Mouse (Mus musculus) hindbrain, embryonic 13.5 days (tissue): ENCODE measurements at regions not wholly inside any gene's neighbourhood (a gene's known extent, or its start where the extent isn't known, plus 50 kb on each side); places are given as distances from the start of the nearest gene placed in this dataset.
A peak's percentile ranks its signal among the peaks of the same experiment; 100 is the strongest.

Source experiments
- ATAC-seq: fragments of 200-750 bp; cut with Nextera tagmentation; 2 replicates; pipeline ENCODE4 v1.8.0; 2017; ENCODE audit warnings: moderate TSS enrichment; ENCODE audit not compliant: low FRiP score
- H3K27ac ChIP-seq: fragments of 300-500 bp; sonication (generic); 2 replicates; pipeline ENCODE4 v1.5.1; 2015; ENCODE audit warnings: inconsistent platforms, mild to moderate bottlenecking, moderate library complexity
- H3K27me3 ChIP-seq: fragments of 300-500 bp; sonication (generic); 2 replicates; pipeline ENCODE4 v1.6.1; 2015; ENCODE audit warnings: mild to moderate bottlenecking, inconsistent platforms
- H3K36me3 ChIP-seq: fragments of 300-500 bp; sonication (generic); 2 replicates; pipeline ENCODE4 v1.6.1; 2015; ENCODE audit warnings: mild to moderate bottlenecking, inconsistent platforms
- H3K4me1 ChIP-seq: fragments of 300-500 bp; sonication (generic); replicated peaks from 2 replicates; pipeline ENCODE4 v1.6.1; 2015; ENCODE audit warnings: inconsistent platforms
- H3K4me2 ChIP-seq: fragments of 300-500 bp; sonication (generic); 2 replicates; pipeline ENCODE4 v1.6.1; 2015; ENCODE audit warnings: inconsistent platforms, mild to moderate bottlenecking, moderate library complexity
- H3K4me3 ChIP-seq: fragments of 300-500 bp; sonication (generic); 2 replicates; pipeline ENCODE4 v1.5.1; 2015; ENCODE audit warnings: mild to moderate bottlenecking, inconsistent platforms
- H3K9ac ChIP-seq: fragments of 300-500 bp; sonication (generic); 2 replicates; pipeline ENCODE4 v1.6.1; 2015; ENCODE audit warnings: mild to moderate bottlenecking, inconsistent platforms
- H3K9me3 ChIP-seq: fragments of 300-500 bp; sonication (generic); 2 replicates; pipeline ENCODE4 v1.6.1; 2016; ENCODE audit warnings: inconsistent platforms
- WGBS: fragments of 180-500 bp; shearing (Covaris S2); methylation state at CpG from one replicate; pipeline ENCODE4 v1.1.7; 2015; 5-methylcytosine and 5-hydroxymethylcytosine counted together

- ATAC-seq = no peak
- no peak overlapping the region for H3K9ac ChIP-seq
- no peaks in the 10 kb centered on the region for H3K36me3 ChIP-seq
- 73% methylated on average over 2 of the region's 2 CpGs for WGBS
- no peaks in the 10 kb centered on the region for H3K9me3 ChIP-seq
- H3K4me1 ChIP-seq = no peaks in the 10 kb centered on the region
- no peak overlapping the region for H3K4me2 ChIP-seq
- no peak overlapping the region for H3K27ac ChIP-seq
- no peaks in the 10 kb centered on the region for H3K27me3 ChIP-seq
- H3K4me3 ChIP-seq = no peak overlapping the region
Measured at GRCm38 (mm10) chr11:45752791-45753190, 99.1 kb upstream of the Clint1 start.

GRCm38 (mm10) chr11:45767081-45767480 is 84.8 kb upstream of the Clint1 start:
- H3K36me3 ChIP-seq = no peaks in the 10 kb centered on the region
- 34% methylated on average over 4 of the region's 4 CpGs for WGBS
- H3K4me2 ChIP-seq = no peak overlapping the region
- H3K4me1 ChIP-seq = peaks cover 6% of the 10 kb centered on the region
- ATAC-seq = peak; percentile 28; the same call in 1 of the 2 replicates
- no peaks in the 10 kb centered on the region for H3K27me3 ChIP-seq
- H3K9ac ChIP-seq = no peak overlapping the region
- 0 out of 2 replicates have a peak overlapping the region, but pooled peaks have one; percentile 45 for H3K27ac ChIP-seq
- no peak overlapping the region for H3K4me3 ChIP-seq
- H3K9me3 ChIP-seq = no peaks in the 10 kb centered on the region

- H3K27ac ChIP-seq = no peak overlapping the region
- no peaks in the 10 kb centered on the region for H3K36me3 ChIP-seq
- WGBS = 87% methylated on average over 4 of the region's 4 CpGs
- H3K9ac ChIP-seq = no peak overlapping the region
- H3K27me3 ChIP-seq = no peaks in the 10 kb centered on the region
- H3K4me2 ChIP-seq = no peak overlapping the region
- no peak overlapping the region for H3K4me3 ChIP-seq
- no peaks in the 10 kb centered on the region for H3K9me3 ChIP-seq
- no peaks in the 10 kb centered on the region for H3K4me1 ChIP-seq
- no peak for ATAC-seq
Measured at GRCm38 (mm10) chr11:45782435-45782834, 69.4 kb upstream of the Clint1 start.

GRCm38 (mm10) chr11:45785806-45786205 is 66.0 kb upstream of the Clint1 start:
- no peaks in the 10 kb centered on the region for H3K36me3 ChIP-seq
- WGBS = 73% methylated on average over 9 of the region's 9 CpGs
- no peaks in the 10 kb centered on the region for H3K4me1 ChIP-seq
- no peaks in the 10 kb centered on the region for H3K27me3 ChIP-seq
- no peak for ATAC-seq
- H3K9me3 ChIP-seq = no peaks in the 10 kb centered on the region
- H3K9ac ChIP-seq = no peak overlapping the region
- H3K4me3 ChIP-seq = no peak overlapping the region
- no peak overlapping the region for H3K4me2 ChIP-seq
- no peak overlapping the region for H3K27ac ChIP-seq

- WGBS = 91% methylated on average over 5 of the region's 5 CpGs
Measured at GRCm38 (mm10) chr11:45787408-45787807, 64.4 kb upstream of the Clint1 start.

GRCm38 (mm10) chr11:45789886-45790285 is 62.0 kb upstream of the Clint1 start:
- no peak for ATAC-seq
- H3K27ac ChIP-seq = no peak overlapping the region
- H3K4me2 ChIP-seq = no peak overlapping the region
- 77% methylated on average over 3 of the region's 3 CpGs for WGBS
- H3K4me1 ChIP-seq = no peaks in the 10 kb centered on the region
- no peak overlapping the region for H3K9ac ChIP-seq
- H3K4me3 ChIP-seq = no peak overlapping the region
- H3K9me3 ChIP-seq = no peaks in the 10 kb centered on the region
- H3K27me3 ChIP-seq = no peaks in the 10 kb centered on the region
- no peaks in the 10 kb centered on the region for H3K36me3 ChIP-seq

More at GRCm38 (mm10) chr11:45787408-45787807, 64.4 kb upstream of the Clint1 start:
- H3K4me3 ChIP-seq = no peak overlapping the region
- no peak overlapping the region for H3K4me2 ChIP-seq
- H3K4me1 ChIP-seq = no peaks in the 10 kb centered on the region
- no peak for ATAC-seq
- no peaks in the 10 kb centered on the region for H3K9me3 ChIP-seq
- no peaks in the 10 kb centered on the region for H3K36me3 ChIP-seq
- H3K27ac ChIP-seq = no peak overlapping the region
- H3K9ac ChIP-seq = no peak overlapping the region
- no peaks in the 10 kb centered on the region for H3K27me3 ChIP-seq

GRCm38 (mm10) chr11:45790504-45790903 is 61.3 kb upstream of the Clint1 start:
- no peak overlapping the region for H3K27ac ChIP-seq
- H3K36me3 ChIP-seq = no peaks in the 10 kb centered on the region
- H3K9me3 ChIP-seq = no peaks in the 10 kb centered on the region
- no peaks in the 10 kb centered on the region for H3K27me3 ChIP-seq
- no peak overlapping the region for H3K9ac ChIP-seq
- ATAC-seq = no peak
- no peaks in the 10 kb centered on the region; the same call in 1 of the 2 replicates for H3K4me1 ChIP-seq
- H3K4me3 ChIP-seq = no peak overlapping the region
- H3K4me2 ChIP-seq = no peak overlapping the region
- 69% methylated on average over 8 of the region's 8 CpGs for WGBS

- no peak overlapping the region for H3K4me2 ChIP-seq
- no peaks in the 10 kb centered on the region; the same call in 1 of the 2 replicates for H3K4me1 ChIP-seq
- no peak for ATAC-seq
- H3K27me3 ChIP-seq = no peaks in the 10 kb centered on the region
- H3K27ac ChIP-seq = no peak overlapping the region
- H3K4me3 ChIP-seq = no peak overlapping the region
- H3K36me3 ChIP-seq = no peaks in the 10 kb centered on the region
- no peak overlapping the region for H3K9ac ChIP-seq
- 96% methylated on average over 2 of the region's 2 CpGs for WGBS
- no peaks in the 10 kb centered on the region for H3K9me3 ChIP-seq
Measured at GRCm38 (mm10) chr11:45791696-45792095, 60.2 kb upstream of the Clint1 start.

- ATAC-seq = no peak
- H3K27me3 ChIP-seq = no peaks in the 10 kb centered on the region
- H3K4me3 ChIP-seq = no peak overlapping the region
- WGBS = 75% methylated on average over 5 of the region's 5 CpGs
- H3K36me3 ChIP-seq = no peaks in the 10 kb centered on the region
- no peak overlapping the region for H3K27ac ChIP-seq
- H3K9ac ChIP-seq = no peak overlapping the region
- H3K9me3 ChIP-seq = no peaks in the 10 kb centered on the region
- H3K4me1 ChIP-seq = peaks cover 7% of the 10 kb centered on the region; the same call in 1 of the 2 replicates
- no peak overlapping the region for H3K4me2 ChIP-seq
Measured at GRCm38 (mm10) chr11:45794361-45794981, 57.4 kb upstream of the Clint1 start.

GRCm38 (mm10) chr11:45795322-45795721 is 56.5 kb upstream of the Clint1 start:
- WGBS = 37% methylated on average over 6 of the region's 6 CpGs
- Histone ChIP-seq H3K9me3 (no peaks in the 10 kb centered on the region), H3K4me3 (no peak overlapping the region), H3K27ac (no peak overlapping the region), H3K9ac (no peak overlapping the region), H3K36me3 (no peaks in the 10 kb centered on the region), H3K4me1 (peaks cover 7% of the 10 kb centered on the region; the same call in 1 of the 2 replicates), H3K4me2 (no peak overlapping the region), H3K27me3 (no peaks in the 10 kb centered on the region)
- ATAC-seq = no peak

- WGBS = 11% methylated on average over 3 of the region's 3 CpGs
- no peak overlapping the region for H3K4me3 ChIP-seq
Measured at GRCm38 (mm10) chr11:45795731-45796130, 56.1 kb upstream of the Clint1 start.

GRCm38 (mm10) chr11:45799732-45800386 is 52.0 kb upstream of the Clint1 start:
- Histone ChIP-seq H3K4me3 (no peak overlapping the region), H3K4me1 (peaks cover 7% of the 10 kb centered on the region; the same call in 1 of the 2 replicates), H3K4me2 (no peak overlapping the region), H3K9me3 (no peaks in the 10 kb centered on the region), H3K9ac (no peak overlapping the region), H3K36me3 (no peaks in the 10 kb centered on the region), H3K27me3 (no peaks in the 10 kb centered on the region), H3K27ac (no peak overlapping the region)
- 47% methylated on average over 9 of the region's 9 CpGs for WGBS
- ATAC-seq = no peak

More at GRCm38 (mm10) chr11:45795731-45796130, 56.1 kb upstream of the Clint1 start:
- no peak overlapping the region for H3K9ac ChIP-seq
- no peaks in the 10 kb centered on the region for H3K9me3 ChIP-seq
- H3K27me3 ChIP-seq = no peaks in the 10 kb centered on the region
- no peak for ATAC-seq
- peaks cover 7% of the 10 kb centered on the region; the same call in 1 of the 2 replicates for H3K4me1 ChIP-seq
- no peak overlapping the region for H3K4me2 ChIP-seq
- no peaks in the 10 kb centered on the region for H3K36me3 ChIP-seq
- no peak overlapping the region for H3K27ac ChIP-seq
